Mouse (Mus musculus) heart, adult 11 months (tissue): ENCODE data around the gene Tmem145.
A peak's percentile ranks its signal among the peaks of the same experiment; 100 is the strongest.

Experiments used
- DNase-seq: peaks from one replicate; pipeline ENCODE4 v3.0.0; 2022

Gene Tmem145

DNA sequence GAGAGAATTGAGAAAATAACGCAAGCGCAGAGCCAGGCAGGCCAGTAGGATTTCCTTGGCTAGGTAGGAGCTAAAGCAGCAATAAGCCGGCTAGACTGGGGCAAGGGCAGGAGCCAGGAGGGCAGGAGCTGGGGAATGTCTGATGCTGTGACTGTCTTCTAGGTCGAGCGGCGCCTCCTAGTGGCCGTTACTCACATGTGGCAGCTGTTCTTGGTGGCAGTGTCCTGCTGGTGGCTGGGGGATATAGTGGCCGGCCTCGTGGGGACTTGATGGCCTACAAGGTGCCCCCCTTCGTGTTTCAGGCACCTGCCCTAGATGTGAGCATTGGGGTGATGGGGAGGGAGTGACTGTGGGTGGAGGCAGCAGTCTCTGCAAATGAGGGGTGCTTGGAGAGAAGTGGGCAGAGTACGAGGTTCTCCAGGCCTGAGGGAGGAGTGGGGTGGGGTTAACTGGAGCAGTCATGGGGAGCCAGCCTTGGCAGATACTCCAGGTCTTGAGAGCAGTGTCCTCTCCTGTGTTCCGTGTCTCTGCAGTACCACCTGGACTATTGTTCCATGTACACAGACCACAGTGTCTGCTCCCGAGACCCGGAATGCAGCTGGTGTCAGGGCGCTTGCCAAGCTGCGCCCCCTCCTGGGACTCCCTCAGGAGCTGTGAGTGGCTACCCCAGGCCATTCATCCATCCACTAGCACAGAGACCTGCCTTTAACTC, 27.8 kb downstream of the Tmem145 start:
- peak; percentile 95 for DNase-seq

DNA sequence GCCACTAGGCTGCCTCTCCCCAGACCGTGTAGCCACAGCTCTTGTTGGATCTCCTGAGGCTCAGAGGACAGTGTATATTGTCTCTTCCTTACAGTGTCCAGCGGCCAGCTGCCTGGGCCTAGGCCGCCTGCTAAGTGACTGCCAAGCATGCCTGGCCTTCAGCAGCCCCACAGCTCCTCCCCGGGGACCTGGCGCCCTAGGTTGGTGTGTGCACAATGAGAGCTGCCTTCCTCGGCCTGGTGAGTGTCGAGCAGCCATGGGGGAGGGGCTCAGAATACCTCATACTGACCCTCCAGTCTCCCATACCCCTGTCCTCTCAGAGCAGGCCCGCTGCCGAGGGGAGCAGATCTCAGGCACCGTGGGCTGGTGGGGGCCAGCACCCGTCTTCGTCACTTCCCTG, 28.6 kb downstream of the Tmem145 start:
- no peak for DNase-seq

GRCm38 (mm10) chr7:25339329-25339728, 33.4 kb downstream of the Tmem145 start:
- DNase-seq = no peak

GRCm38 (mm10) chr7:25341000-25341784, 35.3 kb downstream of the Tmem145 start:
- no peak for DNase-seq

DNA sequence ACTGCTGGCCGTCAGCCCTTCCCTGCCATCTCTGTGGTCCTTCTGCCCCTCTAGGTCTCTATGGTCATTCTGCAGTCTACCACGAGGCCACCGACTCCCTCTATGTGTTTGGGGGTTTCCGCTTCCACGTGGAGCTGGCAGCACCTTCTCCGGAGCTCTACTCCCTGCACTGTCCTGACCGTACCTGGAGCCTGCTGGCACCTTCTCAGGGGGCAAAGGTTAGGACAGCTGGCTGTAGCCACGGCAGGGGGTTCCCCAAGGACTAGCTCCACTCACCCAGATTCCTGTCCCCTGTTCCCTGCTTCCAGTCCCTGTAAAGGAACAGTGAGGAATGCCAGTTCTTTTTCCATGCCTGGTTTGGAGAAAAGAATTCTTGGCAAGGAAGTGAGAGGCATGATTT, 43.0 kb downstream of the Tmem145 start:
- no peak for DNase-seq

- no peak for DNase-seq
These were observed 52.9 kb downstream of the Tmem145 start for GRCm38 (mm10) chr7:25358721-25359206.

DNA sequence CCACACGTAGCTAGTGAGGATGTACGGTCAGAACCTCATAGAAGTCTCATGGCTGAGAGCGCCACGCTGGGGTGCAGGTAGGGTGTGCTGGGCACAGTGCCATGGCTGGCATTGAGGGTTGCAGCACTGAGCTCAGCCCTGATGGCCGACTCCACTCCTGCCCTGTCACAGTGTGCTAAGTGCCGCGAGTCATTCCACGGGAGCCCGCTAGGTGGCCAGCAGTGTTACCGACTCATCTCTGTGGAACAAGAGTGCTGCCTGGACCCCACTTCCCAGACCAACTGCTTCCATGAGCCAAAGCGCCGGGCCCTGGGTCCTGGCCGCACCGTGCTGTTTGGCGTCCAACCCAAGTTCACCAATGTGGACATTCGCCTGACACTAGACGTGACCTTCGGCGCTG, 57.2 kb downstream of the Tmem145 start:
- no peak for DNase-seq

- no peak for DNase-seq
These were observed 57.7 kb downstream of the Tmem145 start for GRCm38 (mm10) chr7:25363632-25364031.
